Mouse (Mus musculus) left cerebral cortex, adult 2 months (tissue): ENCODE measurements around the gene Gimd1. TPM values are rescaled to one million over a fixed set of nuclear protein-coding genes. Genes with fewer than 3 reads are reported as not detected.

Experiments used
- DNase-seq, 2 experiments: peaks; one replicate each; pipeline ENCODE4 v3.0.0; 2021 to 2022; ENCODE audit warnings: low spot score in 2 of 2, mixed read lengths in 1 of 2; ENCODE audit errors: extremely low spot score in 1 of 2
- H3K27ac ChIP-seq: fragments of 200-600 bp; 2 replicates; pipeline ENCODE4 v1.8.1; 2022
- H3K4me3 ChIP-seq: fragments of 200-600 bp; 2 replicates; pipeline ENCODE4 v1.8.1; 2022
- CTCF ChIP-seq: fragments of 200-600 bp; IDR thresholded peaks from 2 replicates; pipeline ENCODE4 v1.8.1; 2022; ENCODE audit warnings: antibody characterized with exemption, mild to moderate bottlenecking, moderate library complexity
- intact Hi-C: fragments of 180-260 bp; cut with DNase I; formaldehyde crosslinking; loops from one replicate; pipeline ENCODE4 v1.15.1; 2025
- long read RNA-seq, 2 experiments: library from polyadenylated mRNA; stranded (forward); transcript quantifications; one replicate each; pipeline ENCODE4 v2.0.0; 2021; ENCODE audit warnings: borderline mapping rate in 2 of 2
- total RNA-seq, 2 experiments: library from RNA; stranded (reverse); gene quantifications; 2 replicates each; pipeline ENCODE4 v1.2.3; 2021

The Gimd1 gene
- total RNA-seq, result not detected
- long read RNA-seq, experiment 1, result 0 reads
- long read RNA-seq, experiment 2, result 0 reads

- intact Hi-C loops, result loop anchor here (10.0 kb wide), 3 partner anchors 425 to 815 kb away; no protein-coding TSS in a partner anchor
- no peak within 1 kb of the TSS for H3K4me3 ChIP-seq
- no peak for TF ChIP-seq CTCF
- DNase-seq, result no peak
- H3K27ac ChIP-seq, result no peak within 1 kb of the TSS
These were observed at the start of gene Gimd1 for GRCm38 (mm10) chr3:132629601-132630239. Gene Gimd1, plus strand, starts transcription at chr3:132629820.

- no peak for TF ChIP-seq CTCF
- DNase-seq, result no peak
- Histone ChIP-seq H3K4me3 (no peak overlapping the region), H3K27ac (no peak overlapping the region)
- intact Hi-C loops, result no loop called here
These were observed 48.4 kb upstream of the Gimd1 start for GRCm38 (mm10) chr3:132581198-132581597.

- no peak overlapping the region for H3K4me3 ChIP-seq
- DNase-seq, result no peak
- H3K27ac ChIP-seq, result no peak overlapping the region
- no peak for TF ChIP-seq CTCF
- intact Hi-C loops, result no loop called here
These were observed 47.3 kb upstream of the Gimd1 start for GRCm38 (mm10) chr3:132582339-132582738.

GRCm38 (mm10) chr3:132585122-132585972, 44.3 kb upstream of the Gimd1 start:
- TF ChIP-seq CTCF, result no peak
- Histone ChIP-seq H3K27ac (no peak overlapping the region), H3K4me3 (no peak overlapping the region)
- intact Hi-C loops, result no loop called here
- no peak for DNase-seq

GRCm38 (mm10) chr3:132588146-132588545, 41.5 kb upstream of the Gimd1 start:
- no peak for DNase-seq
- no peak for TF ChIP-seq CTCF
- H3K27ac ChIP-seq, result no peak overlapping the region
- H3K4me3 ChIP-seq, result no peak overlapping the region
- intact Hi-C loops, result no loop called here

GRCm38 (mm10) chr3:132590010-132590409, 39.6 kb upstream of the Gimd1 start:
- TF ChIP-seq CTCF, result no peak
- no peak overlapping the region for H3K27ac ChIP-seq
- H3K4me3 ChIP-seq, result no peak overlapping the region
- intact Hi-C loops, result no loop called here
- no peak for DNase-seq

GRCm38 (mm10) chr3:132590604-132591003, 39.0 kb upstream of the Gimd1 start:
- TF ChIP-seq CTCF, result no peak
- no peak overlapping the region for H3K4me3 ChIP-seq
- intact Hi-C loops, result no loop called here

GRCm38 (mm10) chr3:132628741-132629140, 879 bp upstream of the Gimd1 start:
- intact Hi-C loops, result loop anchor here (10.0 kb wide), 3 partner anchors 424 to 814 kb away; no protein-coding TSS in a partner anchor
- H3K27ac ChIP-seq, result no peak overlapping the region
- DNase-seq, result peak in 1 of 2 experiments; percentile 11
- H3K4me3 ChIP-seq, result no peak overlapping the region
- peak; percentile 40 for TF ChIP-seq CTCF

More at GRCm38 (mm10) chr3:132590604-132591003, 39.0 kb upstream of the Gimd1 start:
- H3K27ac ChIP-seq, result no peak overlapping the region
- no peak for DNase-seq

GRCm38 (mm10) chr3:132633261-132633660, 3.6 kb downstream of the Gimd1 start:
- intact Hi-C loops, result no loop called here
- no peak for TF ChIP-seq CTCF
- DNase-seq, result no peak
- Histone ChIP-seq H3K4me3 (no peak overlapping the region), H3K27ac (no peak overlapping the region)

- Histone ChIP-seq H3K4me3 (no peak overlapping the region), H3K27ac (no peak overlapping the region)
- no peak for DNase-seq
- TF ChIP-seq CTCF, result no peak
- intact Hi-C loops, result no loop called here
These were observed 7.5 kb downstream of the Gimd1 start for GRCm38 (mm10) chr3:132637080-132637479.

- DNase-seq, result no peak
- intact Hi-C loops, result no loop called here
- H3K27ac ChIP-seq, result no peak overlapping the region
- TF ChIP-seq CTCF, result no peak
- no peak overlapping the region for H3K4me3 ChIP-seq
These were observed 14.5 kb downstream of the Gimd1 start for GRCm38 (mm10) chr3:132644071-132644470.

GRCm38 (mm10) chr3:132646814-132647213, 17.2 kb downstream of the Gimd1 start:
- no peak overlapping the region for H3K4me3 ChIP-seq
- no peak for DNase-seq
- no peak for TF ChIP-seq CTCF
- no peak overlapping the region for H3K27ac ChIP-seq
- intact Hi-C loops, result no loop called here

GRCm38 (mm10) chr3:132649368-132649767, 19.7 kb downstream of the Gimd1 start:
- no peak for DNase-seq
- intact Hi-C loops, result no loop called here
- H3K4me3 ChIP-seq, result no peak overlapping the region
- no peak overlapping the region for H3K27ac ChIP-seq
- no peak for TF ChIP-seq CTCF
